Mouse (Mus musculus): ENCODE measurements around the gene Prss54.

Prss54 gene

DNA sequence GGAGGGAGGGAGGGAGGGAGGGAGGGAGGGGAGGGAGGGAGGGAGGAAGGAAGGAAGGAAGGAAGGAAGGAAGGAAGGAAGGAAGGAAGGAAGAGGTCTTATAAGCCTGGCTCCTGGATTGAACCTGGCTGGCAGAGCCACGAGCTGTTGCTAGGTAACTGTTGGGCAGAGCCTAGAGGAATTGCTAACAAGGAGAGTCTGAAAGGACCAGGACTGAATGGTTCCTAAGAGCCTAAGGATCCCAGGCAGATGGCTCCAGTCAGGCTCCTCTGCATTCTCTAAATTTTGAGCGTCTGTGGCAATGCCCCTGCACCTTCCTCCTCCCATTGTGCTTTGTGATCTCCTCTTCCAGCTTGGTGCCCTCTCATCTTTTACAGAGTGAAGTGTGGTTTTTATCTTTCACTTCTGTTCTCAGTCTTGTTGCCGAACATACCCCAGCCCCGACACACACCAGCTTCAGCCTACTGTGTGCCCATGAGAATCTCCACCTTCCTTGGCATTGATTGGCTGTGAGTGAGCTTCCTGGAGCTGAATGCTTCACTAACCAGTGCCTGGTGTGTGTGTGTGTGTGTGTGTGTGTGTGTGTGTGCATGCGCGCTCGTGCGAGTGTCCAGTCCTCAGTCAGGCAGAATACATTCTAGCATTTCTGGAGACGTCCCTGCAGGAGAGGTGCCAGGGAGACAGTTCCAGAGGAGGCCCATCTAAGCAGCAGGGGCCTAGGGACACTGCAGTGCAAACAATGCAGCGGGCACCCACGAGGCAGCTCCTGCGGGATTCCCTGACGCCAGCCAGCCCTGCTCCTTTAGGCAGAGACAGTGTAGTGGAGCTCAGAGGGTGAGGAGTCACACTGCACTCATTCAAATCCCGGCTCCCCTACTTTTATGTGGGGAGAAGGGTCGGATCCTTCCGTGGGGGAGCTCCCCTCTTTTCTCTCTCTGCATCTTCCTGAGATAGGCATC is 26.0 kb downstream of the Prss54 start:
- no peak for DNase-seq

DNA sequence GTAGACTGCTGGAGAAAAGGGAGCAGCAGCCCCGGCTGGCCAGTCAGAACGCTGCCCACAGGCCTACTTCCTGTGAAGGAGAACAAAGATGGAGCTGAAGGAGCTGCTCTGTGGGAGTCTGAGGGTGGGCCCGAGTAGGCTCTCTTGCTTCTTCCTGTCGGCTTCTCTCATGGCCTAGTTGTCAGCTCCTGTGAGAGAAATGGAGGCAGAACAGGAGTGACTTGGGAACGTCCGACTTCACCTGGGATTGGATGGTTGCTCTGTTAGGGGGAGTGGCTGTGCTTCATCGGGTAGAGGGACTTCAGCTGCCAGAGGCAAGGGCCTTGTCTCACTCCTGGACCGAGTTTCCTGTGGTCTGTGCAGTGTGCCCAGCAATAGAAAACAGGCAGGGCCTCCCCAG is 28.2 kb downstream of the Prss54 start:
- DNase-seq: no peak

DNA sequence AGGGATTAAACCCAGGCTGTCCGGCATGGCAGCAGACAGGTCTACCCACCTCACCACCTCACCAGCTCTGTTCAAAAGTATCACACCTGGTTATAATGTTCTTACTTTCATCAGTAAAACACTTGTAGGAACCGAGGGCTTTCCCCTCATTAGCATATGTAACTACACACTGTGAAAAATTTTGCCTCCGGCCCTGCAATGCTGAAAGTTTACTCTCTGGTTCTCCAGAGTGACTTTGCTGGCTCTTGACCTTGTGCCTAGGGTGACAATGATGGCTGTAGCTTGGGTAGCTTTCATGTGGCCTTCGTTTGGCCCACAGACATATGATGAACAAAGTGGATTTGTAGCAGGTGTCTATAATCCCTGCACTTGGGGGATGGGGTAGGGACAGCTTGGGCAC is 29.2 kb downstream of the Prss54 start:
- DNase-seq: peak; percentile 55 to 57

DNA sequence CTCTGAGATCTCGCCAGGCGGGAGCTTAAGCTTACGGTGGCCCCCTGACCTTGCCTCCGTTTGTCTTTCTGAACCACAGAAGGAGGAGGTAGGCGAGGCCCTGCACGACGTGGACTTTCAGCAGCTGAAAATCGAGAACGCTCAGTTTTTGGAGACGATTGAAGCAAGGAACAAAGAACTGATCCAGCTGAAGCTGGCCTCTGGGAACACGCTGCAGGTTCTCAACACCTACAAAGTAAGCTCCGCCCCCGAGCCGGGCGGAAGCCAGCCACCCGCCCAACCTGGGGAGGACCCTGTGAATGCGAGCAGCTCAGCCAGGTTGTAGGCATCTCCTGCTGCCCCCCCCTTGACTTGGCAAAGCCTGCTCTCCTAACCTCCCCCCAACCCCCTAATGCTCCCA is 30.3 kb downstream of the Prss54 start:
- peak; percentile 20 to 44 for DNase-seq

DNA sequence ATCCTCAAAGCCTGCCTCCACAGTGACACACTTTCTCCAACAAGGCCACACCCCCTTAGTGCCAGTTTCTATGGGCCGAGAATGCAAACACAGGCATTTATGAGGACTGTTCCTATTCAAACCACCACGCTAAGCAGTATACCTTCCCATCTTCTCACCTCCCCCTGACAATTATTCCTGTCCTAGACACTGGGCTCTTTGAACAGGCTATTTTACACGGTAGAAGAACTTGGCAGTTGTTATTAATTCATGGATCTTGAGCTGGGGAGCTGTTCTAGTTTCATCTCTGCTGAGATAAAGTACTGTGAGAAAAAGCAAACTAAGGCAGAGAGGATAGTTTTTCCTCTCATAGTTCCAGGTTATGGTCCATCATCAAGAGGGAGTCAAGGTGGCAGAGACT is 33.1 kb downstream of the Prss54 start:
- DNase-seq: no peak

DNA sequence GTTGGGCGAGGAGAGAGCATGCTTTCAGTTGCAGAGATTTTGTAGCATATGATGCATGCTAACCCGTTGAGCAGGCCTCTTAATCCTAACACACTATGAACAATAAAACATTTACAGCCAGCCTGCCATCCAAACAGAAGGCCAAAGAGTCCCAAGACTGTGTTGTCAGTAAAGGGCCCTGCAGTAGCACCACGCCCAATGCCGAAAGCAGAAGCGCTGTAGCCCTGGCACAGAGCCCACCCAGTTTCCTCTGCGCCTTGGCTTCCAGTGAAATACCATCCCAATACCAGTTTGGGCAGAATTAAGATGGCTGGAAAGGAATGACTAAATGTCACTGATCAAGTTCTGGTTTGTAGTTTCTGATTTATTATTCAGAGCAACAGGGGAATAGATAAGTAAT is 33.9 kb downstream of the Prss54 start:
- DNase-seq: no peak

DNA sequence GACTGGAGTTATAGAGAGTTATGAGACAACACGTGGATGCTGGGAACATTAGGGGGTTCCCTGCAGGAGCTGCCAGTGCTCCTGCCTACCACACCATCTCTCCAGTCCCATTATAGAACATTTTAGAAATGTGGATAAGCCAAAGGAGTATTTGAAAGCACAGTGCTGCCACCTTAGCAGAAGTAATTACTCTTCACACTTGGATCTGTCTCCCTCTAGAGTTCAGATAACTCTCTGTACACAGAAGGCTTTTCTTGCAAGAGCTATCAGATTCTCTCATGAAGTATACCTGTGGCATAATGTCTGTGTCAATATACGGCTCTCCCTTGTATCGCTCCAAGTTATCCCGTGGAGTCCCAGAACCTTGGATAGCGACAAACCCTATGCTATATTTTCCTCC is 36.7 kb downstream of the Prss54 start:
- DNase-seq: no peak

DNA sequence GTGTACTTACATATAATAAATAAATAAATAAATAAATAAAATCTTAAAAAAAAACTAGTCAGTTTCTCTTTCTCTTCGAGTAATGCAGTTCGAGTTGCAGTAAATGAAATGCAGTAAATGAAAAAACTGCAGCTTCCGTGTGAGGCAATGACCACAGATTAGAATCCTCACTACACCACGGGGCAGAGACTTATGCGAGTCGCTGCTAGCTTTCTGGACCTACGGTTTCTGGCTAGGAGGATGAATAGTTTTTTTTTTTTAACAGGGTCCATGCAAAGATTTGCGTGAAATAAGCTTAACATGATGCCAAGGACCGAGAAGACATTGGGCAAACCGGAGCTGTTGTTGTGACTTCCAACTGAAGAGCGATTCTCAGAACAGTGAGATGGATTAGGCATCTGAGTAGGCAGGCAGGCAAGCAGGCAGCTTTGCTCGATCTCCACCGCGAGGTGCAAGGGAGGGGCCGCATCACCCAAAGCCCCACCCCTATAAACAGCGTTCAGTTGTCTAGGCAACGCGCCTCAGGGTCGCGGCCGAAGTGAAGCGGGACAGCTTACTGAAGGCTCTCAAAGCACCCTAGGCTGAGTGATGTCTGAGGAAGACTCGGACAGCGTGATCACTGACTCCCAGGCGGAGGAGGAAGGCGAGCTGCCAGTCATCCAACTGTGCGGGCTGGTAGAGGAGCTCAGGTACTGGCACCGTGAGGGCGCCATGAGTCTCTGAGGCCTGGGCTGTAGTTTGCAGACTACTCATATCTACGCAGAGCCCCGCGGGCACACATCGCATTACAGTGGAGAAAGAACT is 42.4 kb downstream of the Prss54 start, which contains the start of gene Ccdc113:
Gene Ccdc113 (plus strand): TSS at position 502 of the 804 bp plus-strand sequence.
- peak; percentile 46 to 58 for DNase-seq

DNA sequence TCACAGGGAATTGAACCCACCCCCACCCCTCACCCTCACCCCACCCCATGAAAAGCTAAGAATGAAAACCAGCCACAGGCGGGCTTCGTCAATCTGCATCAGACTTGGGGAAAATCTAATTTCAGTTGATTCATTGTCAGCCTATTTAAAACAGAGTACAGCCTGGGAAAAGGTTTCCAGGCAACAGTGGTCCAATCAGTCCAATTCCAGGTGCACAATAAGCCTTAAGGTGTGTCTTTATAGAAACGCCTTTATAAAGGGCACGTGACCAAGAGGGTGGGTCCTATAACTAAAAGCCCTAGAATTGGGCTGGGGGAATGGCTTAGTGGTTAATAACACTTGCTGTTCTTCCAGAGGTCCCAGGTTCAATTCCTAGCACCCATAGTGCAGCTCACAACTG is 43.9 kb downstream of the Prss54 start:
- no peak for DNase-seq

DNA sequence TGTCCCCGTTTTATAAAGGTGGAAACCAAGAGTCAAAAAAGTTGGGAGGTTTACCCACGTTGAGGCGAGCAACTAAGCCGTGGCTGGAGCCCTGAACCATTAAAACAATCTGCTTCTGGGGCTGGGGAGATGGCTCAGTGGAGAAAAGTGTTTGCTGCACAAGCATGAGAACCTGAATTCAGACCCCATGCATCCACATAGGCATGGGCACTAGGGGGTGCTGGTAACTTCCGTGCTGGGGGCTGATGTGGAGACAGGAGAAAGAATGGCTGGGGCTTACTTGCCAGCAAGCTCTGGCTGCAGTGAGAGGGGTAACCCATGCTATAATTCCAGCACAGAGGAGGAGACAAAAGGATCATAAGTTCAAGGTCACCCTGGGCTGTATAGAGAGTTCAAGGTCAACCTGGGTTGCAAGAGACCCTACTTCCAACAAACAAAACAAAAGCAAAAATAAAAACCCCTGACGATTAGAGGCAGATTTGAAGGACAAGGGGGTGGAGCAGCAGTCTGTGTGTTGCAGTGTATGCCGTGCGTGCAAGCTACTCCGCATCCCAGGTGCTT is 47.3 kb downstream of the Prss54 start:
- DNase-seq: no peak

DNA sequence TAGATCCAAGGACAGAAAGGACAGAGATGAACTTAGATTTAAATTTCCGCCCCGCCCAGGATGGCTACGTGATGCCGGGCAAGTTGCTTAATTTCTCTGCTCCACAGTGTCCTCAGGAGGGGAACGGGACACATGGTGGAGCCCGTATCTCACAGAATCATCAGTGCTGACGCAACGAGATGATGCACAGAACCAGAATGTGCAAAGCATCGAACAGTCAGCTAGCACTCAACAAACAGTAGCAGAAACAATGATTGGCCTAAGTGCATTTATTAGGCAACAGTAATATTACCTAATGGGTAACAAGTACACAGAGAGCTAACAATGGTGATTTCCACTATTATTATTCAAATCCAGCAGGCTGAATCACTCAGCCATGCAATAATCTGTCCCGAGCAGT is 47.9 kb downstream of the Prss54 start:
- no peak for DNase-seq

DNA sequence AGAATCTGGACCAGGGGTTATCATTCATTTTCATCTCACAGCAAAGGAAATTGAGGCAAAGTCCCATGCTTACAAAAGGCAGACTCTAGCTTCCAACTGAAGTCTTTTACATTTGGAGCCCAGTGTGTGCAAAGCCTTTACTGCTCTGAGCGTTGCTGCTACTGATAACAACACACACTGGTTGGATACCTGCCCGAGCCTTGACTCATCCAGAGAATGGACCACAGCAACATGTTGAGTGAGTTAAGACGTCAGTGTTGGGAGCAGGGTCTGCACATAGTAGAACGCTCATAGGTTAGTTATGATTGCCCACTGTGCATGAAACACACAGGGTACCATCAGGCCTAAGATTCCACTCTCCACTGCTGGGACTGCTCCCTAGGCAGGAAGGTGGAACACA is 52.1 kb downstream of the Prss54 start:
- DNase-seq: no peak

DNA sequence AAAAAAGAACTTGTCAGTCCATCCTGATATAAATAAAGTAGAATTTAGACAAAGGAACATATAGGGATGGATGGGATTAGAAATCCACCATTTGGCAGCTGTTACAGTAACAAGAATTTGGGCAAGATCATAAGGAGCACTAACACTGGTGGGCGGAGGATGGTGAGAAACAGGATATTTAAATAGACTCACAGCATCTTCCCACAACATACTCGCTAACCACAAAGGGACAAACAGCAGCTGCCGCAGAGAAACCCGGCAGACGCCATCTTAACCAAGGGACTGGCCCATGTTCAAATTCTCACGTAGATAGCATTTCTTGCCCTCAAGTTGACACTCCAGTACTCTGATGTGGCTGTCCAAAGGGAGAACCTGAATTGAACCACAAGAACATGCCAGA is 59.2 kb downstream of the Prss54 start:
- DNase-seq: no peak

DNA sequence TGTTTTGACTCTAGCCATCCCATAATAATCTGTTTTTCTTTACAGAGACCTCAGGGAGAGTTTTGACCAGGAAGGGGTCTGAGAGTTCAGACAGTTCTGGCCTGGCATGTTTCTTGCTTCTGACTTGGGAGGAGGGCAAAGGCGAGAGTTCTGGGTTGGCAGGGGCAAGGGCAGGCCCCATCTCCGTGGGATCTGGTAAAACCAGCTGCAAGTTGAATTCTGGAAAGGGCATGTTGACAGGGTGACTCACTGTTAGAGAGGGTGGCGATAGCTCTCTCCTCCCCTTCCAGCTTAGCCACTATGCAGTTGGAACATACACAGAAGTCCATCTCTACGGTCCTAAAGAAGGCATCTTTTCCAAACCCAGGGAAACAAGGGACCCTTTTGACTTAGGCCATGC is 62.9 kb downstream of the Prss54 start:
- DNase-seq: no peak

DNA sequence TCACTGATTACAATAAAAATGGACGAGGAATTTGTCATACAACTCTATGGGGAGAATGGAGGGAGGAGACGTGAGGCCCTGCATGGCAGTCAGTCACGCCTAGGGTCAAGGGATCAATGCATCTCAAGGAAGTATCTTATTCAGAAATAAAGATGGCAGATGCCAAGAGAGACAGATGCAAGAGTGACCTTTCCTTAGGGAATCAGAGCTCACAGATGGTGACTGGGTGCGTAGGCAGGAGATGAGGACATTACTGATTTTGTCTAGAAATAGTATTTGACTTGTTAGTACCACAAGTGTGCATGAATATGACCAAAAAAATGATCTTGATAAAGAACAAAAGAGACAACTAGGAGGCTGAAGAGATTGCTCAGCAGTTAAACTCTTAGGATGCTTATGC is 63.9 kb downstream of the Prss54 start:
- DNase-seq: no peak

Measured in kidney, postnatal 36 days (tissue).